Mouse (Mus musculus): Measurements from ENCODE around the gene Stxbp1.

The Stxbp1 gene

DNA sequence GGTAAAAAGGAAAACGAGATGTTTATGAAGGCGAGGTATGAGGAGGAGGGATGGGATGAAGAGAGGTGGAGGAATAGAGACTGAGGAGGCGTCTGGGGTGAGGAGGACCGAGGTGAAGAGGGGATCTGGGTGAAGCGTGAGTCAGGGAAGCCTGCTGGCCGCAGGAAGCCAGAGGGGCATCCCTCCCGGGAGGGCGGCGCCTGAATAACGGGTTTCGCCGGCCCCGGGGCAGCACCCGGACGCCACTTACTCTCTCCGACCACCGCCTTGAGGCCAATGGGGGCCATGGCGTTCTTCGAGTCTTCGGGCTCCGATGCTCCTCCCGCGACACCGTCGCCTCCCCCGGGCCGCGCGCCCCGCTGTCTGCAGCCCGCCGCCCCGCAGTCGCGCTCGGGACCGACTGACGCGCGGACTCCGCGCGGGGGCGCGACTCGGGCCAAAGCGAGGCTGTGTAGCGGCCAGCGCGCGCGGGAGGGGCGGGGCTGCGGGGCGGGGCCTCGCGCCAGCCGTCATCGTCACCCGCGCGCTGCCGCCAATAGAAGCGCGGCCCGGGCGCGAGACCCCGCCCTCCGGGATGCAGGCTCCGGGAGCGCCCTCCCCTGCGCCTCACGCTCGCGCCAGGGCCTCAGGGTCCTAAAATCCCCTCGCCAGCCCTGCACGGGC lies at the start of gene Stxbp1:
Gene Stxbp1 (minus strand): TSS at position 441 of the 663 bp plus-strand sequence.
- DNase-seq (ENCODE audit: low spot score): peak; percentile 93

DNA sequence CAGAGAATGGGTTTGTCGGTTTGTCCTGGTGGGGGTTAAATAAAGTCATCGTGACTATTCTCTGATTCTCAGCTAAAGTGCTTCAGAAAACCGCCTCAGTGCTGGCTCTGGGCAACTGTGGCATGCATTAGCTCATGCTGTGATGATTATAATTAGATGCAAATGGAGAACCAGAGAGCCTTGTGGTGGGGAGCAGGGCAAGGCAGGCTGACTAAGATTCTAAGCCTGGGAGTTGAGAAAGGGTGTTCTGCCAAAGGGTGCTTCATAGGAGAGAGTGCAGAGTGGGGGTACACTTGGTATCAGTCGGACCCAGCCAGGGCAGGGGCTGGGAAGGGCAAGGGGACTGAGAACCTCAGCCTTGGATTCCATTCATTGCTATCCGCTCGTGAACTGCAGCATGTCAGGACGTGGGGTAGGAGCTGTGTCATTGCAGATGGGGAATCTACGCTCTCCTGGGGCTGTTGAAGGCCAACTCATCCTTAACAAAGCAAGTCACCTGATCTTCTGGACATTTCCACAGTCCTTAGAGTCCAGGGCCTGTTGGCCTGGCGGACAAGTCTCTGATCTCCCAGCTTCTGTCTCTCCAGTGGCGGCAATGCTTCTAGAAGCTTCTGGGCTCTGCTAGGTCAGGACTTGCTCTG lies 49.6 kb upstream of the Stxbp1 start:
- no peak for DNase-seq (ENCODE audit: low spot score)

DNA sequence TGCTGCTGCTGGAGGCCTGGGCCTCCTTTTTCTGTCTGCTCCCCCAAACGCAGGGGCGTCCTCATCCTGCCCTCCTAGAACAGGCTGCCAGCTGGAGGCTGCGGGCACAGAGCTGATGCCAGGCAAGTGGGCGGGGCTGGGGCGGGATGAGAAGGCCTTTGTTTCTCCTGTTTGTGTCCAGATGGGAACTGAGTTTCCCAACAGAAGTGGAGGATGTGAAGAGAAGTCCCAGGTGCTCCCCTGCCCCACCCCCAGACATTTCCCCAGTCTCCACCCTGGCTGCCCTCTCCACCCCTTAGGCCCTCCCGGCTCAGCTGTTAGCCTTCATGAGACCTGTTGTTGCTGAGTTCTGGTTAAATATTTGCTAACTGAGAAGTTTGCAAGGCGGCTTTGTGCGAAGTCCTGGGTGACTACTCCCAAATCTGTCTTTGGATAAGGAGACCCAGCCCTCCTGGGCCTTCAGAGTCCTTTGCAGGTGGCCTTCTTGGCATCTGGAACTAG lies 48.6 kb upstream of the Stxbp1 start:
- DNase-seq (ENCODE audit: low spot score): no peak

DNA sequence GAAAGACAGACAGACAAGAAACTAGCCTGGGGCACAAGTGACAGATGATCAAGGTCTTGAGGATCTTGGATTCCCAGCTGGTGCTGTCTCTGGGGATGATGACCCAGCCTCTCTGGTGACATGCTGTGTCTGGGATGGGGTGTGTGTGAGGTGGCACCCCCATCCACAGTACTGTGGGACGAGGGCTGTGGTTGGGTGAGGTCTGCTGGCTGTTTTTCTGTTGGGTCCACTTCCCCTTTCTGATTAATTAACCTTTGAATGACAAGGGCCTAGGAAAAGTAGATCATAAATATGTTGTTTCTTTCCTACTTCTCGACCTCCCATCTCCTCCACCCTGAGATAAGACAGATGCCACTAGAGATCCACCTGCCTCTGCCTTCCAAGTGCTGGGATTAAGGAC lies 47.1 kb upstream of the Stxbp1 start:
- no peak for DNase-seq (ENCODE audit: low spot score)

DNA sequence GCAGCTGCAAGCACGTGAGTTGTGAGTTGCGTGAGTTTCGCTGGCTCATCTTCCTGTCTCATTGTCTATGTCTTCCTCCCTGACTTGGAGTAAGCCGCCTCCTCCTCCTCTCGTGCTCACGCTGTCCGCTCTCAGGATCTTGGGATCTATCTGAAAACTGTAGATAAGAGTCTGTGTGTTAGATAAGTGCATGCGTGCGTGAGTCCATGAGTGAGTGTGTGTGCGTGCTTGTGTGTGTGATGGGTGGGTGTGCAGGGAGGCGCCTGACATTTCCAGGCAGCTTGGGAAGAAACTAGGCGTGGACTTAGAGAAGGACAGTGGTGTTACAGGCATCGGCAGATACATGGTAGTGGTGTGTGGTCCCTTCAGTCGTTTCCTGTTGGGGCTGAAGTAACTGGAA lies 45.4 kb upstream of the Stxbp1 start:
- no peak for DNase-seq (ENCODE audit: low spot score)

DNA sequence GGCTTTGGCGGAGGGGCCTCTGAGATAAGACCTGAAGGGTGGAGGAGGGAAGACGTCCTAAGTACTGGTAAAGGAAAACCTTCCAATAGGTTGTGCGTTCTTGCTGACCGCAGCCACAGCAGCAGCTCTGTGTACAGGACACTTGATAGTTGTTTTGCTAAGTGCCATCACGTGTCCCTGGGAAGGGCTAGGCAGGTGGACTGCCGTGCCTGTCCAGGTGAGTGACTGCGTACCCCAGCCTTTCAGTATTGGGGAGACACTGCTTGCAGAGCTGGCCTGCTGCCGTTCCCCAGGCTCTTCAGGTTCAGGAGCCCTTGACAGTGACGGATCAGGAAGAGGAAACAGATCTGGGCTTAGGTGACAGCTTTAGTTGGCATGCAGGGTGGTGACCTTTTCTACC lies 44.2 kb upstream of the Stxbp1 start:
- no peak for DNase-seq (ENCODE audit: low spot score)

DNA sequence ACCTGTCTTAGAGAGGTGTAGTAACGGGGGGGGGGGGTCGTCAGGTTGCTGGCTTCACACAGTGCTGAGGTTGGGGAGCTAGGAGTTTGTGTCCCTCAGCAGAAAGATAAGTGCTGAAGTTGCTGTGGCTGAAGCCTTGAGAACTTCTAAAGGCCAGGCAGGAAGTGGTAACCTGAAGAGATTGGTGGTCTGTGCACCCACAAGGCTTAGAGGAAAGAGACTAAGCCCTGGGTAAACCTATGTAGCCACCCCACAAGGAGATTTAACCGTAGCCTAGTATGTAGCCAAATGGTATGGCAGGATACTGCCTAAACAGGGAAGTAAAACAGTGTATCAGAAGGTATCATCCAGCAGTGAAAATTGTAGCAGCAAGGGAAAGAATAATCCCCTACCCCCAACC lies 43.2 kb upstream of the Stxbp1 start:
- no peak for DNase-seq (ENCODE audit: low spot score)

DNA sequence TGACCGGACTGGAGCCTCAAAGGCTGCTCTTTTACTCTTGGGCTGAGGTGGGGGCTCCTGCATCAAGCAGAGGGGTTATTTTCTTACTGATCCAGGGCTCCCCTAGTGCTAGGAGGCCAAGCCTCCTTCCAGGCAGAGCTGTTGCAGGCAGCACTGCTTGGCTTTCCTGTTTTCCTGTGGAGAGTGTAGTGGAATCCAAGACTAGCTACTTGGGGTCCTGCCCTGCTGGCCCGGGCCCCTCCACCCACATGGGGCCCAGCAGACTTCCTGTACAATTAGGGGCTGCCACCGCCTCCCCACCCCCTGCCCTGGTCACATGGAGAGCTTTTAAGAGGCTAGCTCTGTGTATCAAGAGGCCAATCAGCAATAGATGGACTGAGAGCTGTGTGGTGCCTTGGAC lies 41.5 kb upstream of the Stxbp1 start:
- DNase-seq (ENCODE audit: low spot score): no peak

DNA sequence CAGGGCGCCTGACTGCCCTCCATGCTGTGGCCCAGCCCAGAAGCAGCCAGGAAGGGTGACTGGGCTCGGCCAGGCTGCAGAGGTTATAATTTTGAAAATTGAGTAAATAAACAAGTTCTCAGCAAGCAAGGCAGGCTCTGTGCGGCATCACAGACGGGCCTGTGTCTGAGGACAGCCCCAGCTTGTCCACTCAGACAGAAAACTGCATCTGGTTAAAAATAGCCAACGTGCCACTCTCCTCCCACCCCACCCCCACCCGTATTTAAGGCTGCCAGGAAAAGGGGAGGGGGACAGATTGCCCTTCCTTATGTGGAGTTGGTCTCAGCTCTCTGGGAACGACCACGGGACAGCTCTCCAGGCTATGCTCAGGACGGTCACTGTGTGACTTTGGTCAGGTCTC lies 41.0 kb upstream of the Stxbp1 start:
- DNase-seq (ENCODE audit: low spot score): no peak

DNA sequence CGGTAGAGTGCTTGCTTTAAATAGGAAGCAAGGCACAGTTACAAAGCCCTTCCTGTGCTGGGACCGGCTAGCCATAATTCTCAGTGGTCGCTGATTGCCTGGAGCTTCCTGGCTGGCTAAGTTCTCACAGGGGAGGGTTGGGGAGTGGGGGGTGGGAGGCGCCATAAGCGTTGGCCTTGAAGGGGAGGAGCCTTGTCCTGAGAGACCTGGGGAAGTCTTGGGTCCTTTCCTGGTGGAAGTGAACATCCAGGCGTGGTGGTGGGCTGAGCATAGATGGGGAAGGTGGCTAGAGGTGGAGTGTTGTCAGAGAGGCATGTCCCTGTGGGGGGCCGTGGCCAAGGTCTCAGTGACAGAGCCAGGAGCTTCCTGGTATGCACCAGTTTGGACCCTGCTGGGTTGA lies 37.7 kb upstream of the Stxbp1 start:
- no peak for DNase-seq (ENCODE audit: low spot score)

DNA sequence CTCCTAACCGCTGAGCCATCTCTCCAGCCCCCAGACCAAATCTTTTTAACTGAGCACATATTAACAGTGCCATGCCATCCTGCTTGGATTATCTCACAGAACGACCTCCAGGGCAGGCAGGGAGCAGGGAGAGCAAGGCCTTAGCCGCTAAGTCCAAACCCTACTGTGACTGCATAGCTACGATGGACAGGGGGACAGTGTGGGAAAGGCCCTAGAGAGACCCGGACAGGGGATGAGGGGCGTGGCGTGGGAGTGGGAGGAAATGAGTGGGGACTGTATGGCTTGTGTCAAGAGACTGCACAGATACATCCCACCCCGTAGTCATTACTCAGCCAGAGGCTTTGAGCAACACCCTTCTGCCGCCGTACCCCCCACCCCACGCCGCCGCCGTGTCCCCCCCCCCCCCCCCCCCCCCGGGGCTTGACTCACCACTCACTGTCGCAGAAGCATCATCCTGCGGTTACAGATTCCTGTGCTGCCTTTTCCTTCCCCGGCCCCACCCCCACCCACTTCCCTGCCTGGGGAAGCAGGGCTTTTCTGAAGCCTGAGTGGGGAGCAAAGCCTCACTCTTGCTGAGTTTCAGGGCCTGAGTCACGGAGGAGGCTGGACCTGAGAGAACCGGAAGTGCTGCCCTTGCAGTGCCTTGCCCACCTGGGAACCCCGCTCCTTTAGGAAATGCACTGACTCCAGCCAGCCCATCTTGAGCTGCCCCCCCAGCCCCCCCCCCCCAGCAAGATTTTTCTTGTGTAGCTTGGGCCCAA lies 35.4 kb upstream of the Stxbp1 start:
- DNase-seq (ENCODE audit: low spot score): no peak

DNA sequence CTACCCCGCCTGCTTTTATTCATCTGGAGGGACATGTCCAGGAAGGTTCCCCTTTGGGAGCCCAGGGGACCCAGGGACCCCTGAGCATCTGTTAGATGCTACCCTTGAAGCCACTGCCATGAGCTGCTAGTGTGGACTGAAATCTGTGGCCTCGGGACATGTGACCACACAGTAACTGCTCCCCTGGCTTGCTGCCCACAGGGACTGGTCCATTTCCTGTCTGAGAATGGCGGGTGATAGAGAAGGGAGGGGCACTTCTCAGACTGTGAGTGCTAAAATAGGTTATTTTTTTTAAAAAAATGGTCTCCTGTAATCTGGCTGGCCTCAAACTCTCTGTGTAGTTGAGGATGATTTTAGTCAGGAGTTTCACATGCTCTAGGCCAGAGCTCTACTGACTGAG lies 34.7 kb upstream of the Stxbp1 start:
- peak; percentile 49 for DNase-seq (ENCODE audit: low spot score)

DNA sequence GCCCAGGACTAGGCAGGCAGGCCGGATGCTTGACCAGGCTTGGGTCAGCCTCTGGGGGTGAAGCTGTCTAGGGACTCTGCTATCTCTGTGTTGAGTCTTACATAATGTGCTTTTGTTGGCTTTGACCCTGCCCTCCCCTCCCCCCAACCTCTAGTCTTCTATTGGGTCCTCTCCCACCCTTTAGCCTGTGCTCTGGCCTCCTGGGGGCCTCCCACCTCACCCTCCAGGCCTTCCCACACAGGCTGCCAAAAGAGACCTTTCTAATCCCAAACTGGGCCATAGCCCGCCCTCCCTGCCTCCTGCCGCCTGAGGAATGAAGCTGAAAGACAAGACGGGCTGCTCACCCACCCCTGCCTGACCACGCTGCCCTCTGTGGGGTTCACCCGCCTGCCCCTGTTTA lies 34.0 kb upstream of the Stxbp1 start:
- peak; percentile 53 for DNase-seq (ENCODE audit: low spot score)

DNA sequence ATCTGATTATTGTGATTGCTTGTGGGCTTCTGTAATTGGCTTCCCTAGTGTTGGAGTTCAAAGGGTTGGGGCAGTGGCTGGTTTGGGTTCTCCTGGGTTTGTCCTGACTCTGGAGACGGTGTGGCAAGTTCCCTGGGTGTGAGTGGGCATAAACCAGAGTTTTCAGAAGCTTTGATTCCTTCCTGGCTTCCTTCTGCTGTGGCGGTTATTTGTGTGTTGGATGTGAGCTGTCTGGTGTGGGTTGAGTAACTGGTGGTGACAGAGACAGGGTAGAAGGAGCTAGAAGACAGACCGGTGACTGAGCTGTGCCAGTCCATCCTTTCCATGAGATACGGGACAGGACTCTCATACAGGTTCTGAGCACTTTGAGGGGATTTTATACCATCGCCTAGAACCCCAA lies 32.5 kb upstream of the Stxbp1 start:
- DNase-seq (ENCODE audit: low spot score): no peak

DNA sequence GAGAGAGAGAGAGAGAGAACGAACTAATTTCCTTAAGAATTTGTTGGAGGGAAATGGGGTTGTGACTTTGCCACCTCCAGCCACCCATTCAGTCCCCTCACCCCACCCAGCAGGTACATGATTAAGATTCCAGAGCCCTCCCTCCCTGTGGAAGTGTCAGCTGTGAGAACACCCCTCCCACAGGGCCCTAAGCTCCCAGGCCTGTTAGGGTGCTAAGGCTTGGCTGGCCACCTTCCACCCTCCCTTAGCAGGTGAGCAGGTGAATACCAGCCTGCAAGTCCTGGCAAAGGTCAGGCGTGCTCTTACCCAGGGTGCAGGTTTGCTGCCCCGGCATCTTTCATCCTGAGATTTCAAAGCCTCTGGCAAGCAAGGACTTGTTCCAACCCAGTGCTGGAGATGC lies 31.4 kb upstream of the Stxbp1 start:
- DNase-seq (ENCODE audit: low spot score): no peak

DNA sequence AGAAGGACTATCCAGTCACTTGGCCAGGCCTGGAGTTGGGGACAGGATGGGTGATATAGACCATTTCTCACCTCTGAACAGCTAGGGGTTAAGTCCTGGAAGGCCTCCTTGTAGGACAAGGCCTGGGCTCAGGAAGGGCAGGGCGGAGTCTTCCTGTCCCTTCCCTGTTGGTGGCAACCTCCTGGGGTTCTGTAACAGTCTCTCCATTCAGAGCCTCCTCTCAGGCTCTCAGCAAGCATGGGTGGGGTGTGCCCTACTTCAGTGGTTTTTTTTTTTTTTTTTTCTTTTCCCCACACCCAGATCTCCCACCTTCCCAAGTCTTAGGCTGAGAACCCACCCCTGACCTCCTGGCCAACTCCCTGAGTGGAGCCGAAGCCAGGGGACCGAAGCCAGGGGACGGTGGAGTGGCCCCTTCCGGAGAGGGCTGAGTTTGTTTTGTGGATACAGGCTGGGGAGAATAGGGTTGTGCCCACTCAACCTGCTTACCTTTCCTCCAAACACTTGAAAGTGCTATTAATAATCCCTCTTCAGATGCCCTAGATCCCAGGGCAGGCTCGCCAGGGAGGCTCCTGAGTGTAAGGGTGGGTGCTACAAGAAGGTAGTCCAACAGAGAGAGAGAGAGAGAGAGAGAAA lies 30.8 kb upstream of the Stxbp1 start:
- no peak for DNase-seq (ENCODE audit: low spot score)

DNA sequence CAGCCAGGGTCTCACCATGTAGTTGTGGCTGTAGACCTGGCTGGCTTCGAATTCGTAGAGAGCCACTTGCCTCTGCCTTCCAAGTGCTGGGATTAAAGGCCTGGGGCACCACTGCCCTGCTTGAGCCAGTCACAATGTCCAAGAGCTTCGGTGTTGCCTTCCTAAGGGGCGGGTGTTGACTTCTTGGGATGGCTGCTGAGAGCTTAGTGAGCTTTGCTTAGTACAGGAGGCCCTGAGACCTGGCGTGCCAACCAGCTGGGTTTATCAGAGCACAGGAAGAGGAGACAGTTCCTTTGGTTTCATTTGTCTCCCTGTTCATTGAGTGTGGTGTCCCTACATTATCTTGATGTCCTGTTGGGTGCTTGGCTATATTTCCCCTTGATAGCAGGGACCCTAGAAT lies 30.3 kb upstream of the Stxbp1 start:
- DNase-seq (ENCODE audit: low spot score): no peak

DNA sequence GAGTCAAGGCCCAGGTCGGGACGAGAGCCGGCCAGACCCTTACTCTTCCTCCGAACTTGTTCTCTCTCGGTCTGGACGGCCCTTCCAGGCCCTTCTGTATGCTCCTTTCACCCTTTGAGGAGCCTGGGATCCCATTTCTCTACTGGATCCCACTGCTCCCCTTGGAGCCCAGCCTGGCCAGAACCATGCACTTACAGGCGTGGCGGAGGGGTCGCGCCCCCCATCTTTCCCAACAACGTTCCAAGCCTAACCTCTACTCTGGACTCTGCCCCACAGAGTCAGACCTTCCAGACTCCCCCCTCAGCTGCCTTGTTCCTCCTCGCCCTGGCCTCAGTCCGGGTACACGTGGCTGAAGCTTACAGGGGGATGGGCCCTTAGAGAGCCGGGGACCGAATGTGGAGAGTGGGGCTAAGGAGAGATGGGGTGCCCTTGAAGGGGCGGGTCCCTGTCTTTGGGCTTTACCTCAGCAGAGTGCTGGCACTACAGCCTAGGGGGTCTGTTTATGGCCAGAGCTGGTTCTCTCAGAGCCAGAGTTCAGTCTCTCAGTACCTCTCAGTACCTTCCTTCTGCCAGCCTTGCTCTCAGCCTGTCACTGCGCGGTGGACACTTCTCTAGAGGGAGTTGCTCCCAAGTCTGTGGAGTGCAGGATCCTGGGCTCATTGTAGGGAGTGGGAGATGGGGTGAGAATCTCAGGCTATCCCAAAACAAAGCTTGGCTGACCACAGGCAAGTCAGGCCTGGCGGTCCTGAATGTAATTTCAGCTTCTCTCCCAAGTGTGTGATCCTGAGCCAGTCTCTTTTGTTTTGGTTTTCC lies 29.7 kb upstream of the Stxbp1 start:
- DNase-seq (ENCODE audit: low spot score): no peak

DNA sequence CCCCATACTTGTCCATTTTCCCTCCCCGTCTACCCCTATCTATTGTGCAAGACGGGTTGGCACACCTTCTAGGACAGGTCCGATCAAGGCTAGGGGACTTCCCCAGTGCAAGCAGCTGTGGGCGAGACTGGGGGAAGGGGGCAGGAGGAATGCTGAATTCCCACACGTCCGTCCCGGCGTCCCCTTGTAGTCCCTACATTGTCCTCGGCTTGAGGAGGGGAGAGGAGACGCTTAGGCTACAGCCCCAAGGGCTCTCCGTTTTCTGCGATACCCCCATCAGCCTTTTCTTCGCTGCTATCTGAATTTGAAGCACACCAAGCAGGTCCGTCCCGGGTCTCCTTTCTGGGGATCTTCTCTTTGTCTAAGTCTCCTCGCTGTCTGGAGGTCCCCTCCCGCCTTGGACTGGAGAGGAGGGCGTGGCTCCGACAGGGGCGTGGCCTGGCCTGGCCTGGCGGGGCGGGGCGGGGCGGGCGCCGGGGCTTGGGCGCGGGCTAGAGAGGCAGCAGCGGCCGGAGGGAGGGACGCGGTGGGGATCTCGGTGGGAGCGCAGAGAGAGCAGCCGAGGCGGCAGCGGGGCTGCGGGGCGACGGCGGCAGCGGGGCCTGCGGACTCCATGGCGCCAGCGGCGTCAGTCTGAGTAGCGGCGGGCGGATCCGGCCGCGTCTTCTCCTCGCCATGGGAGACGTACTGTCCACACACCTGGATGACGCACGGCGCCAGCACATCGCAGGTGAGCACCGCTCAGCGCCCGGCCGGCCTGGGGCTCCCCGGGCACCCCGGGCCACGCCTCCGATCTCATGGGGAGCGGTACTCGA lies 28.8 kb upstream of the Stxbp1 start, which contains the start of gene Fam129b:
Gene Fam129b (plus strand): TSS at position 440 of the 815 bp plus-strand sequence.
- DNase-seq (ENCODE audit: low spot score): peak; percentile 83

DNA sequence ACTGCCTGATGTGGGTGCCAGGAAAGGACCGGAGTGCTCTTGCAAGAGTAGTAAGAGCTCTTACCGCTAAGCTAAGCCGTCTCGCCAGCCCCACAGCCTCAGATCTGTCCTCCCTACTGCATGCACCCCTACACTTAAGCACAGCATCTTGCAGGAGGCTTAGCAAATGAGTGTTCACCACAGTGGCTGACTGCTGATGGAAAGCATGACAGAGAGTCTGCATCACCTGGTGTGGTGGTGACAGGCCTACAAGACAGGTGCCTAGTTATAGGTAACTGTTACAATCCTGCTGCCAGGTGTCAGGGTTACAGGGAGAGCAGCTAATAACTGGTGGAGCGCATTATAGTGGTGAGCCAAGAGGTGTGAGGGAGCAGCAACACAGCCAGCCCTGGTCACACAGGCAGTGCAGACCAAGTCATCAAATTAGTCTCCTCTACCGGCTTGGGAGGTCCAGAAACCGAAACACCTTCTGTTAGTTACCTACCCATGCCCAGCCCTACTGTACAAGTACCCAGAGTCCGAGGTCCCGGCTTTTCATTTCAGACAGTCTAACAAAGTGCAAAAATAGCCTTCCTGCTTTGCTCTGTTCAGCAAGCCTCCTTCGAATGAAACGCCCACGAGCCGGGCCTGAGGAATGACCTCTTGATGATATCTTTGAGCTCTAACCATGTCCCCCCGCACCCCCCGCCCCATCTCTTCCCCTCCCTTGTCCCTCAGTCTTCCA lies 28.1 kb upstream of the Stxbp1 start:
- DNase-seq (ENCODE audit: low spot score): no peak

Measured in testis, postnatal 14 days (tissue).